Mouse (Mus musculus) lung, adult 2 months (tissue): Measurements from ENCODE around the gene Rassf8.

Experiments used
- CTCF ChIP-seq: fragments of 200-500 bp; IDR thresholded peaks from 2 replicates; pipeline ENCODE4 v1.5.1; 2011; ENCODE audit warnings: mild to moderate bottlenecking, low read length, control low read depth; ENCODE audit not compliant: insufficient read depth
- POLR2A ChIP-seq: fragments of 200-500 bp; IDR thresholded peaks from 2 replicates; pipeline ENCODE4 v1.6.1; 2011; ENCODE audit warnings: low read depth, mild to moderate bottlenecking, control low read depth, low read length, borderline replicate concordance; ENCODE audit errors: extremely low read depth

DNA sequence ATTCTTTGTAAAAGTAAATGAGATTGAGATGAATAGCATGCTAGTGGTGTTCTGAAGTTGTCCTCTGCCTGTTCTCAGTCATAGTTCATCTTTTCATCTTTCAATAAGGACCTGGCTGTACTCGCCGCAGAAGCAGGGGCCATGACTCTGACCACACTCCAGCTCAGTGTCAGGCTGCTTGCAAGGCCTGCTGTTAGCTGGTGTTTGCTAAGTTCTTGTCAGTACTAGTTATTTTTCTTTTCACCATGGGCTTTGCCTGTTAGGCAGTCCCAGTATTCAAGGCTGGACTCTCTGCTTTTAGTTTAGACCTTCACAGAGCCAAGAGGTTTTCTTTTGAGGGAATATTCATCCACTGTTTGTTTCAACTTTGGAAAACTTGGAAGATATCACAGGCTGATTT, 40.8 kb downstream of the Rassf8 start:
- TF ChIP-seq POLR2A (no peak), CTCF (no peak)
